Mouse (Mus musculus) heart, adult 2 months (tissue): ENCODE results near the gene Rps19. TPM values are rescaled to one million over a fixed set of nuclear protein-coding genes. Genes with fewer than 3 reads are reported as not detected.

Experiments
- DNase-seq, 2 experiments: peaks; one replicate each; pipeline ENCODE4 v3.0.0; 2021
- H3K27ac ChIP-seq: fragments of 200-600 bp; 2 replicates; pipeline ENCODE4 v1.8.1; 2022
- H3K27me3 ChIP-seq: fragments of 200-500 bp; 2 replicates; pipeline ENCODE4 v1.6.1; 2012; ENCODE audit warnings: mild to moderate bottlenecking, low read length, inconsistent platforms, mixed read lengths; ENCODE audit not compliant: control insufficient read depth, insufficient read depth
- H3K36me3 ChIP-seq: fragments of 200-500 bp; 2 replicates; pipeline ENCODE4 v1.6.1; 2012; ENCODE audit warnings: low read length, inconsistent platforms; ENCODE audit not compliant: control insufficient read depth, insufficient read depth
- H3K4me1 ChIP-seq: fragments of 200-500 bp; 2 replicates; pipeline ENCODE4 v1.6.1; 2011; ENCODE audit warnings: low read length; ENCODE audit not compliant: control insufficient read depth, insufficient read depth
- H3K4me3 ChIP-seq: fragments of 200-600 bp; 2 replicates; pipeline ENCODE4 v1.8.1; 2022
- H3K79me2 ChIP-seq: fragments of 200-500 bp; replicated peaks from 2 replicates; pipeline ENCODE4 v1.6.1; 2012; ENCODE audit warnings: mild to moderate bottlenecking, inconsistent platforms, low read length, moderate library complexity, mixed read lengths; ENCODE audit not compliant: control insufficient read depth, insufficient read depth
- H3K9ac ChIP-seq: fragments of 200-500 bp; 2 replicates; pipeline ENCODE4 v1.6.1; 2012; ENCODE audit warnings: low read depth, mild to moderate bottlenecking, control low read depth, inconsistent platforms, low read length, mixed read lengths
- CTCF ChIP-seq: fragments of 200-600 bp; IDR thresholded peaks from 2 replicates; pipeline ENCODE4 v1.8.1; 2022; ENCODE audit warnings: antibody characterized with exemption, mild to moderate bottlenecking, moderate library complexity
- EP300 ChIP-seq: fragments of 200-500 bp; IDR thresholded peaks from 2 replicates; pipeline ENCODE4 v1.6.1; 2011; ENCODE audit warnings: low read depth, low read length, control low read depth; ENCODE audit not compliant: insufficient read depth
- POLR2A ChIP-seq: fragments of 200-500 bp; IDR thresholded peaks from 2 replicates; pipeline ENCODE4 v1.6.1; 2011; ENCODE audit warnings: mild to moderate bottlenecking, low read depth, low read length, control low read depth; ENCODE audit not compliant: insufficient read depth
- WGBS: fragments of 180-500 bp; shearing (Covaris S2); methylation state at CpG from one replicate; pipeline ENCODE4 v1.1.7; 2018; 5-methylcytosine and 5-hydroxymethylcytosine counted together
- intact Hi-C: fragments of 180-260 bp; cut with DNase I; formaldehyde crosslinking; loops from one replicate; pipeline ENCODE4 v1.15.1; 2025
- polyA plus RNA-seq: library from polyadenylated mRNA; depleted of rRNA; stranded (reverse); fragments of >200 nt; gene quantifications from 2 replicates; pipeline ENCODE4 v1.2.3, GENCODE M21; 2012; rRNA removed
- total RNA-seq, 2 experiments: library from RNA; stranded (reverse); gene quantifications; 2 replicates each; pipeline ENCODE4 v1.2.3; 2021

The Rps19 gene
- total and polyA plus RNA-seq, 3 experiments, result 256 to 584 (median 505) TPM

DNA sequence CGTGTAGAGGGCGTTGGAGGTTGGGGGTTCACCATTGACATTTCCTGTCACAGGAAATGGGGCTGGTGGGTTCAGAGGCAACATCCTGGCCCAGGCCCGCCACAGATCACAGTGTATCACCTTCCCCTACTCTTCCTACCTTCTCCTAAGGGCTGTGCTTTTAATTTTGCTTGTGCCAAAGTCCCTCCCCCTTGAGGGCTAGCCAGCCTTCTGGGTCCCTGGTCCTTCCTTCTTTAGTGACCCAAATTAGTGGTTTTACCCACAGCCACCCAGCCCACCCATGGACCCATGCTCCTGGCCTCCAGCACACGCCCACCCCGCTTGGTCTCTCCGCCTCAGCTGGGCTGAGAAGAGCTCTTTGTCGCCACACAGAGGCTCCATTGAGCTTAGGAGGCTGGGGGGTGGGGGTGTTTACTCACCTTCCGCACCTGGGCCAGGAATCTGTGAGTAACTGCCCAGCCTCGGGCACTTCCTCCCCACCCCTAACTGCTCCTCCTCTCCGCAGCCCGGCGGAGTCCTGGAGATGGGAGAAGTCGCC, 23.1 kb downstream of the Rps19 start:
- peak in 1 of 2 experiments; percentile 53 for DNase-seq
- Histone ChIP-seq H3K4me3 (no peak overlapping the region), H3K9ac (no peak overlapping the region), H3K27ac (no peak overlapping the region), H3K4me1 (peaks cover 8% of the 10 kb centered on the region), H3K79me2 (peaks cover 2% of the 10 kb centered on the region; the same call in 1 of the 2 replicates), H3K36me3 (peaks cover 2% of the 10 kb centered on the region; the same call in 1 of the 2 replicates), H3K27me3 (no peaks in the 10 kb centered on the region)
- TF ChIP-seq CTCF (no peak), POLR2A (no peak), EP300 (no peak)
- 44% methylated on average over 13 of the region's 13 CpGs for WGBS
- intact Hi-C loops, result loop anchor here (5.0 kb wide), 1 partner anchor 170 kb away; no protein-coding TSS in a partner anchor

DNA sequence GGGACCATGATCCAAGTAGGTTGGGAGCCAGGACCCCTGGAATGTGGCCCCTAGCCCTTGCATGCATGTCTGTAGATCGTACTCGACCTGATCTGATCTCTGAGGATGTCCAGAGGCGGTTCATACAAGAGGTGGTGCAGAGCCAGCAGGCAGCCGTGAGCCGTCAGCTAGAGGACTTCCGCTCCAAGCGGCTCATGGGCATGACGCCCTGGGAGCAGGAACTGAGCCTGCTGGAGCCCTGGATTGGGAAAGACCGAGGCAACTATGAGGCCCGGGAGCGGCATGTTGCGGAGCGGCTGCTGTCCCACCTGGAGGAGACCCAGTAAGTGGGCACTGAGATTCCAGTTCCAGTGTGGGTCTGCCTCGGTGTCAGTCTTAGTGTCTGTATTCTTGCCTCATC, 28.3 kb downstream of the Rps19 start:
- Histone ChIP-seq H3K4me1 (no peaks in the 10 kb centered on the region), H3K27ac (no peak overlapping the region), H3K27me3 (no peaks in the 10 kb centered on the region), H3K9ac (no peak overlapping the region), H3K4me3 (no peak overlapping the region), H3K36me3 (no peaks in the 10 kb centered on the region), H3K79me2 (no peaks in the 10 kb centered on the region; the same call in 1 of the 2 replicates)
- DNase-seq, result peak in 1 of 2 experiments; percentile 29
- intact Hi-C loops, result no loop called here
- 82% methylated on average over 14 of the region's 14 CpGs for WGBS
- no peak for TF ChIP-seq EP300
- TF ChIP-seq CTCF, result no peak
- TF ChIP-seq POLR2A, result no peak

DNA sequence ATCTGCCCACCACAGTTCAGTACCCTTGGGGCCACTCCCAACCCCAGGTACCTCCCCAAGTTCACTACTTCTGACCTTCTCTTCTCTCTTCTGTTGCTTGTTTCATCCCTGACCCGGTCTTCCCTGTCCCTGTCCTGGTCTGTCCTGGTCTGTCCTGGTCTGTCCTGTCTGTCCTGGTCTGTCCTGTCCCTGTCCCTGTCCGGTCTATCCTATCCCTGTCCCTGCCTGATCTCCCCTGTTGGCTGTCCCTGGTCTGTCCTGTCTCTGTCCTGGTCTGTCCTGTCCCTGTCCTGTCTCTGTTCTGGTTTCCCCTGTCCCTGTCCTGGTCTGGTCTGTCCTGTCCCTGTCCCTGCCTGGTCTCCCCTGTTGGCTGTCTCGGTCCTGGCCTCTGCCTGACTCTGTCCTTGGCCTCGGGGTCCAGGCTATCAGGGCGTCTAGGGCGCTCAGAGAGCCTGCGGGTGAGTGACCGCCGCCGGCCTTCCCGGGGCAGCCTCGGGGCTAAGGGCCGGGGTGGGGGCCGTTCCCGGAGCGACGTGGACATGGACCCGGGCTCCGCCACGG, 34.7 kb downstream of the Rps19 start:
- Histone ChIP-seq H3K9ac (no peak overlapping the region), H3K4me1 (no peaks in the 10 kb centered on the region), H3K27ac (no peak overlapping the region), H3K36me3 (no peaks in the 10 kb centered on the region), H3K4me3 (no peak overlapping the region), H3K79me2 (no peaks in the 10 kb centered on the region; the same call in 1 of the 2 replicates), H3K27me3 (no peaks in the 10 kb centered on the region)
- intact Hi-C loops, result no loop called here
- 86% methylated on average over 20 of the region's 20 CpGs for WGBS
- TF ChIP-seq POLR2A, result no peak
- no peak for TF ChIP-seq EP300
- no peak for TF ChIP-seq CTCF
- DNase-seq, result peak in 1 of 2 experiments; percentile 40

DNA sequence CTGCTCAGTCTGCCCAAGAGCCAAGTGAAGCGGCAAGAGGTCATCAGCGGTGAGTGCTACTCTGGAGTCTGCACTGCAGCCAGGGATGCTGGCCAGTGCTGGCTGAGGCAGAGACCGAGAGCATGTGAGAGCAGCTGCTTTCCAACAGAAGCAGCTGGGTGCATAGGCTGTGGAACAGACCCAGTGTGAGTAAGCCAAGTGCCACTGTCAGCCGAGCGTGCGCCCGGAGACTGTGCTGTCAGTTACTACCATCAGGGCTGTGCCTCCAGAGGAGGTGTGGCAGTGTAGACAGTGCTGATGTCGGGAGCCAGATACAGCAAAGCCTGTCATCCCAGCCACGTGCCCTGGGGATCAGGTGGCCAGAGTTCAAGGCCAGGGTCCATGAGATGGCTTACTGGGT, 35.6 kb downstream of the Rps19 start:
- Histone ChIP-seq H3K79me2 (no peaks in the 10 kb centered on the region; the same call in 1 of the 2 replicates), H3K27me3 (no peaks in the 10 kb centered on the region), H3K9ac (no peak overlapping the region), H3K4me1 (no peaks in the 10 kb centered on the region), H3K27ac (no peak overlapping the region), H3K4me3 (no peak overlapping the region), H3K36me3 (no peaks in the 10 kb centered on the region)
- intact Hi-C loops, result no loop called here
- WGBS, result 61% methylated on average over 9 of the region's 9 CpGs
- peak; percentile 71 to 84 for DNase-seq
- TF ChIP-seq POLR2A (no peak), CTCF (no peak), EP300 (0 out of 2 replicates have a peak, but pooled peaks have one; percentile 56)

DNA sequence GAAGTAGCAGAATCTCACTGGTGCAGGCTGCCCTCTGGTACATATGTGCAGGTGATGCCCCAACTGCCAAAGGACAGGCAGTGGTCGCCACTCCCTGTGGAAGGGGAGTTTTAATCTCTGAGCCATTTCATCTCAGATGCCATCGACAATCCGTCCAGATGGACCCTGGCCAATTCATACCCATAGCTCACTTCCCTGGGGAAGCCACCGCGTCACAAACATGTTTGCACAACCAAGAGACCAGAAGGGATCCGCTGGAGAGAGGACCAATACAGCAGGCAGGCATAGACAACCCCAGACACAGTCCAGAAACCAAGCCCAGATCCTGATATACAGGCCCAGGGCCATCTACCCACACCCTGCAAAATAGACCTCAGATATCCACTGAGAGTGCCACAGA, 46.3 kb downstream of the Rps19 start:
- H3K4me1 ChIP-seq, result no peaks in the 10 kb centered on the region
- no peak overlapping the region for H3K4me3 ChIP-seq
- H3K27me3 ChIP-seq, result peaks cover 14% of the 10 kb centered on the region
- no peaks in the 10 kb centered on the region for H3K79me2 ChIP-seq
- DNase-seq, result no peak
- no peak overlapping the region for H3K27ac ChIP-seq
- WGBS, result 47% methylated on average over 6 of the region's 6 CpGs
- intact Hi-C loops, result no loop called here
- no peaks in the 10 kb centered on the region for H3K36me3 ChIP-seq
- TF ChIP-seq CTCF (no peak), POLR2A (no peak), EP300 (no peak)
- no peak overlapping the region for H3K9ac ChIP-seq

DNA sequence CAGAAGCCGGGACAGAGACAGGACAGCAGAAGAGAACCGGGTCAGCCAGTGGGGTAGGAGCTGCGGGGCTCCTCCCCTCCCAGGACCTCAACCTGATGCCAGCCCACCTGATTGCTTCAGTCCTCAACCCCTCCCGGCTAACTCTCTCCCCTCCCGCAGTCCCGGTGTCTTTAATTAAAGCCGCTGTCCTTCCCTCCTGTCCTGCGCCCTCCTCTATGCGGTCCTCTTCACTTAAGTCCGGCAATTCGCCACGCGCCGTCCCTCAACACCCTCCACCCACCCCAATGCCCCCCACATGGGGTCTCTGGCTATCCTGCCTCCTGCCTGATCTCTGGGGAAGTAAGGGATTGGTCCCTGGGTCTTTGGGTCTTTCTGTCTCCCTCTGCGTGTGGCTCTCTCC, 47.5 kb downstream of the Rps19 start:
- Histone ChIP-seq H3K27ac (no peak overlapping the region), H3K4me3 (no peak overlapping the region), H3K79me2 (no peaks in the 10 kb centered on the region), H3K4me1 (no peaks in the 10 kb centered on the region), H3K9ac (no peak overlapping the region), H3K27me3 (peaks cover 15% of the 10 kb centered on the region), H3K36me3 (no peaks in the 10 kb centered on the region)
- intact Hi-C loops, result no loop called here
- WGBS, result 4% methylated on average over 15 of the region's 15 CpGs
- DNase-seq, result no peak
- no peak for TF ChIP-seq CTCF
- TF ChIP-seq POLR2A, result no peak
- no peak for TF ChIP-seq EP300

Other genes starting within 250 kb of the Rps19 start
- not detected for gene Lypd3, start 247.8 kb upstream of the Rps19 start, total RNA-seq
- gene Lypd3, start 247.8 kb upstream of the Rps19 start, polyA plus RNA-seq, result not detected in 2 replicates
- not detected for gene Tex101, start 207.7 kb upstream of the Rps19 start, total RNA-seq
- 0.15 and 0.27 TPM in 2 replicates for gene Tex101, start 207.7 kb upstream of the Rps19 start, polyA plus RNA-seq
- gene BC049730, start 175.1 kb upstream of the Rps19 start, total RNA-seq, result not detected
- gene BC049730, start 175.1 kb upstream of the Rps19 start, polyA plus RNA-seq, result not detected in 2 replicates
- gene Gm4763, start 157.5 kb upstream of the Rps19 start, total RNA-seq, result not detected
- gene Gm4763, start 157.5 kb upstream of the Rps19 start, polyA plus RNA-seq, result not detected in 2 replicates
- under 1 TPM in 1 of 2 experiments, not detected in 1; 0.14 TPM for gene Cd177, start 124.1 kb upstream of the Rps19 start, total RNA-seq
- gene Cd177, start 124.1 kb upstream of the Rps19 start, polyA plus RNA-seq, result 0.29 and 0.76 TPM in 2 replicates
- not detected for gene Ceacam10, start 107.2 kb upstream of the Rps19 start, total RNA-seq
- gene Ceacam10, start 107.2 kb upstream of the Rps19 start, polyA plus RNA-seq, result not detected in 2 replicates
- not detected for gene Gm9844, start 22.2 kb upstream of the Rps19 start, total RNA-seq
- 0.67 and 0.68 TPM in 2 replicates for gene Gm9844, start 22.2 kb upstream of the Rps19 start, polyA plus RNA-seq
- not detected for gene Lypd4, start 14.4 kb upstream of the Rps19 start, total RNA-seq
- gene Lypd4, start 14.4 kb upstream of the Rps19 start, polyA plus RNA-seq, result 0.12 and 0.53 TPM in 2 replicates
- gene Dmrtc2, start 14.3 kb upstream of the Rps19 start, total RNA-seq, result not detected
- gene Dmrtc2, start 14.3 kb upstream of the Rps19 start, polyA plus RNA-seq, result not detected in 2 replicates
- gene Cd79a, start 13.0 kb downstream of the Rps19 start, total RNA-seq, result 1 to 10 TPM; 1.1 to 1.7 TPM
- 5.1 and 15.6 TPM in 2 replicates for gene Cd79a, start 13.0 kb downstream of the Rps19 start, polyA plus RNA-seq
- gene Arhgef1, start 18.5 kb downstream of the Rps19 start, total RNA-seq, result 10 to 100 TPM; 43.0 to 43.2 TPM
- 92.8 and 105 TPM in 2 replicates for gene Arhgef1, start 18.5 kb downstream of the Rps19 start, polyA plus RNA-seq
- not detected for gene Gm4881, start 60.1 kb downstream of the Rps19 start, total RNA-seq
- not detected in 2 replicates for gene Gm4881, start 60.1 kb downstream of the Rps19 start, polyA plus RNA-seq
- 100 to 1,000 TPM; 299 to 358 TPM for gene Rabac1, start 88.4 kb downstream of the Rps19 start, total RNA-seq
- gene Rabac1, start 88.4 kb downstream of the Rps19 start, polyA plus RNA-seq, result 467 and 472 TPM in 2 replicates
- 1 to 10 TPM in 1 of 2 experiments, under 1 TPM in 1; 0.39 to 1.2 TPM for gene Atp1a3, start 121.6 kb downstream of the Rps19 start, total RNA-seq
- 0.85 and 1.7 TPM in 2 replicates for gene Atp1a3, start 121.6 kb downstream of the Rps19 start, polyA plus RNA-seq
- gene Grik5, start 188.0 kb downstream of the Rps19 start, total RNA-seq, result 1 to 10 TPM; 4.5 to 4.6 TPM
- gene Grik5, start 188.0 kb downstream of the Rps19 start, polyA plus RNA-seq, result 10.3 and 12.1 TPM in 2 replicates
- 10 to 100 TPM in 1 of 2 experiments, 1 to 10 TPM in 1; 9.2 to 10.3 TPM for gene Zfp574, start 188.2 kb downstream of the Rps19 start, total RNA-seq
- 11.8 and 12.6 TPM in 2 replicates for gene Zfp574, start 188.2 kb downstream of the Rps19 start, polyA plus RNA-seq